Mouse (Mus musculus): ENCODE data around the gene Vmn2r118. TPM values are rescaled to one million over a fixed set of nuclear protein-coding genes. Genes with fewer than 3 reads are reported as not detected.

Vmn2r118 gene
- polyA plus RNA-seq (2015; fragmentation: Nextera tagmentation; extraction: Ambion mirVana) = not detected in 2 replicates

GRCm38 (mm10) chr17:55625092-55625491, at the start of gene Vmn2r118:
Gene Vmn2r118, minus strand, starts transcription at chr17:55625192.
- Histone ChIP-seq H3K4me2 (replicated peaks; ENCODE audit: low read depth, low read length) (no peak within 1 kb of the TSS), H3K27me3 (replicated peaks; ENCODE audit: insufficient read depth, low read length) (no peaks in the 10 kb centered on the region), H3K36me3 (ENCODE audit: insufficient read depth, low read length) (no peaks in the 10 kb centered on the region), H3K4me3 (ENCODE audit: low read depth, low read length) (no peak within 1 kb of the TSS), H3K27ac (ENCODE audit: low read length) (no peak within 1 kb of the TSS), H3K9me3 (ENCODE audit: low read length) (no peaks in the 10 kb centered on the region), H3K4me1 (ENCODE audit: insufficient read depth, low read depth, low read length) (no peaks in the 10 kb centered on the region), H3K9ac (replicated peaks; ENCODE audit: low read depth) (no peak within 1 kb of the TSS)
- ATAC-seq (no peak), DNase-seq (ENCODE audit: low spot score) (no peak)
- TF ChIP-seq CTCF (IDR thresholded peaks at IDR 0.05) (no peak), EP300 (IDR thresholded peaks at IDR 0.05) (no peak)
- WGBS = 84% methylated on average over 3 of the region's 3 CpGs

DNA sequence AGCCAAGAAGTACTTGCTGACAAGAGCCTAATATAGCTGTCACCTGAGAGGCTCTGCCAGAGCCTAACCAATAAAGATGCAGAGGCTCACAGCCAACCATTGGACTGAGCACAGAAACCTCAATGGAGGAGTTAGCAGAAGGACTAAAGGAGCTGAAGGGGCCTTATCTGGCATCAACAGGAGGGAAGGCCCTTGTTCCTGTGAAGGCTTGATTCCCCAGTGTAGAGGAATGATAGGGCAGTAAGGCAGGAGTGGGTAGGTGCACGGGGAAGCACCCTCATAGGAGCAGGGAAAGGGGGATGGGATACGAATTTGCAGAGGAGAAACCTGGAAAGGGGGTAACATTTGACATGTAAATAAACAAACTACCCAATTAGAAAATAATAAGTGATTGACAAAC, 36.1 kb upstream of the Vmn2r118 start:
- 67% methylated on average over 2 of the region's 2 CpGs for WGBS
- ATAC-seq (no peak), DNase-seq (ENCODE audit: low spot score) (no peak)
- Histone ChIP-seq H3K4me1 (ENCODE audit: insufficient read depth, low read depth, low read length) (no peaks in the 10 kb centered on the region), H3K9me3 (ENCODE audit: low read length) (no peaks in the 10 kb centered on the region), H3K9ac (replicated peaks; ENCODE audit: low read depth) (no peak overlapping the region), H3K27me3 (replicated peaks; ENCODE audit: insufficient read depth, low read length) (no peaks in the 10 kb centered on the region), H3K36me3 (ENCODE audit: insufficient read depth, low read length) (peaks cover 6% of the 10 kb centered on the region; the same call in 1 of the 2 replicates), H3K27ac (ENCODE audit: low read length) (no peak overlapping the region), H3K4me3 (ENCODE audit: low read depth, low read length) (no peak overlapping the region), H3K4me2 (replicated peaks; ENCODE audit: low read depth, low read length) (no peak overlapping the region)
- TF ChIP-seq EP300 (IDR thresholded peaks at IDR 0.05) (no peak), CTCF (IDR thresholded peaks at IDR 0.05) (no peak)

DNA sequence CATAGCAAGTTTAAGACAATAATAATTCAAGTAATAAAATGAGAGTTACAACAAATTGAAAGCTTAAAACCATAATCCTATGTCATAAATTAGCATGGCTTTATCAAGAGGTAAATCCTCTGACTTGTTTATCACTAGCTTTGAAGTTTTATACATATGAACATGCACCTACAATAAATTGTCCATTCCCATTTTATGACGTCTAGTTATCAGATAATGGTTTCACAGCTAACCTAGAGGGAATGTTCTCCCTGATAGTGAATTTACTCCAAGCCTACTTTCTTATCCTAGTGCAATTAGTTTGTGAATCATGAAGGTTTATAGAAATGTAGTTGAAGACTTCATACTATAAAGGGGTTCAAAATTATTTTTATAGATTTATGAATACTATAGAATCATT, 34.2 kb downstream of the Vmn2r118 start:
- H3K4me1 ChIP-seq (ENCODE audit: insufficient read depth, low read depth, low read length) = no peaks in the 10 kb centered on the region
- no peaks in the 10 kb centered on the region for H3K27me3 ChIP-seq (replicated peaks; ENCODE audit: insufficient read depth, low read length)
- H3K36me3 ChIP-seq (ENCODE audit: insufficient read depth, low read length) = no peaks in the 10 kb centered on the region
- no peak for TF ChIP-seq EP300 (IDR thresholded peaks at IDR 0.05)
- TF ChIP-seq CTCF (IDR thresholded peaks at IDR 0.05) = no peak
- 49% methylated on average over 1 of the region's 1 CpGs for WGBS
- H3K9me3 ChIP-seq (ENCODE audit: low read length) = no peaks in the 10 kb centered on the region
- ATAC-seq (no peak), DNase-seq (ENCODE audit: low spot score) (no peak)
- H3K27ac ChIP-seq (ENCODE audit: low read length) = no peak overlapping the region
- H3K9ac ChIP-seq (replicated peaks; ENCODE audit: low read depth) = no peak overlapping the region
- no peak overlapping the region for H3K4me3 ChIP-seq (ENCODE audit: low read depth, low read length)
- no peak overlapping the region for H3K4me2 ChIP-seq (replicated peaks; ENCODE audit: low read depth, low read length)

DNA sequence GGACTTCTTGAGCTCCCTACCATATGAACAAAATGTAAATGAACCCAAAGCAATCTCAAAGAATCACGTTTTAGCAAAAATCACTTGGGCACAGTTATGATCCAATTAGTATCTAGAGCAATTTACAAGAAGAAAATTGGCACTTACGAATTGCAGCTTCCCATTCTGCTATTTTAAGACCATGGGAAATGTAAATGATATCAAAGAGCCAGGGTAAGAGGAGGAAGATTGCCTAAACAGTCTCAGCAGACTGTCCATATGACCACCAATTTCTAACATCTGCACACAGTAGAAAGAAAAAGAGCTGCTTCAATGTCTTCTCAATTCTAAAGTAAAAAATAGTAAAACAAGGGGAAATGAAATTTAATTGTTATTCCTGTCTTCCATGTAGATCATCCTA, 63.2 kb downstream of the Vmn2r118 start:
- Histone ChIP-seq H3K27ac (ENCODE audit: low read length) (no peak overlapping the region), H3K9ac (replicated peaks; ENCODE audit: low read depth) (no peak overlapping the region), H3K27me3 (replicated peaks; ENCODE audit: insufficient read depth, low read length) (no peaks in the 10 kb centered on the region), H3K4me1 (ENCODE audit: insufficient read depth, low read depth, low read length) (no peaks in the 10 kb centered on the region), H3K36me3 (ENCODE audit: insufficient read depth, low read length) (no peaks in the 10 kb centered on the region), H3K9me3 (ENCODE audit: low read length) (no peaks in the 10 kb centered on the region), H3K4me2 (replicated peaks; ENCODE audit: low read depth, low read length) (no peak overlapping the region), H3K4me3 (ENCODE audit: low read depth, low read length) (no peak overlapping the region)
- 59% methylated on average over 2 of the region's 2 CpGs for WGBS
- TF ChIP-seq EP300 (IDR thresholded peaks at IDR 0.05) (no peak), CTCF (IDR thresholded peaks at IDR 0.05) (no peak)
- ATAC-seq (no peak), DNase-seq (ENCODE audit: low spot score) (no peak)

- H3K9ac ChIP-seq (replicated peaks; ENCODE audit: low read depth) = no peak overlapping the region
- no peak for ATAC-seq
- H3K4me2 ChIP-seq (replicated peaks; ENCODE audit: low read depth, low read length) = no peak overlapping the region
- no peak for DNase-seq (ENCODE audit: low spot score)
- 60% methylated on average over 1 of the region's 1 CpGs for WGBS
- no peaks in the 10 kb centered on the region for H3K9me3 ChIP-seq (ENCODE audit: low read length)
- no peak overlapping the region for H3K4me3 ChIP-seq (ENCODE audit: low read depth, low read length)
- no peaks in the 10 kb centered on the region for H3K36me3 ChIP-seq (ENCODE audit: insufficient read depth, low read length)
- no peak overlapping the region for H3K27ac ChIP-seq (ENCODE audit: low read length)
- no peaks in the 10 kb centered on the region for H3K27me3 ChIP-seq (replicated peaks; ENCODE audit: insufficient read depth, low read length)
- TF ChIP-seq EP300 (IDR thresholded peaks at IDR 0.05) = no peak
- TF ChIP-seq CTCF (IDR thresholded peaks at IDR 0.05) = no peak
- H3K4me1 ChIP-seq (ENCODE audit: insufficient read depth, low read depth, low read length) = no peaks in the 10 kb centered on the region
Measured at GRCm38 (mm10) chr17:55548476-55548875, 76.5 kb downstream of the Vmn2r118 start.

Other genes starting within 250 kb of the Vmn2r118 start
- 0.02 and 0.06 TPM in 2 replicates for gene St6gal2, start 179.8 kb downstream of the Vmn2r118 start, polyA plus RNA-seq (2015; fragmentation: Nextera tagmentation; extraction: Ambion mirVana)
- 5.0 and 5.5 TPM in 2 replicates for gene Pot1b, start 87.4 kb upstream of the Vmn2r118 start, polyA plus RNA-seq (2015; fragmentation: Nextera tagmentation; extraction: Ambion mirVana)
- 0.84 and 0.93 TPM in 2 replicates for gene Adgre4, start 124.8 kb upstream of the Vmn2r118 start, polyA plus RNA-seq (2015; fragmentation: Nextera tagmentation; extraction: Ambion mirVana)